Mouse (Mus musculus): ENCODE measurements around the gene Casp1. TPM values are rescaled to one million over a fixed set of nuclear protein-coding genes. Genes with fewer than 3 reads are reported as not detected.

The Casp1 gene
- polyA plus RNA-seq (2014; fragmentation: Nextera tagmentation; extraction: Ambion mirVana): 0.24 and 0.88 TPM in 2 replicates

DNA sequence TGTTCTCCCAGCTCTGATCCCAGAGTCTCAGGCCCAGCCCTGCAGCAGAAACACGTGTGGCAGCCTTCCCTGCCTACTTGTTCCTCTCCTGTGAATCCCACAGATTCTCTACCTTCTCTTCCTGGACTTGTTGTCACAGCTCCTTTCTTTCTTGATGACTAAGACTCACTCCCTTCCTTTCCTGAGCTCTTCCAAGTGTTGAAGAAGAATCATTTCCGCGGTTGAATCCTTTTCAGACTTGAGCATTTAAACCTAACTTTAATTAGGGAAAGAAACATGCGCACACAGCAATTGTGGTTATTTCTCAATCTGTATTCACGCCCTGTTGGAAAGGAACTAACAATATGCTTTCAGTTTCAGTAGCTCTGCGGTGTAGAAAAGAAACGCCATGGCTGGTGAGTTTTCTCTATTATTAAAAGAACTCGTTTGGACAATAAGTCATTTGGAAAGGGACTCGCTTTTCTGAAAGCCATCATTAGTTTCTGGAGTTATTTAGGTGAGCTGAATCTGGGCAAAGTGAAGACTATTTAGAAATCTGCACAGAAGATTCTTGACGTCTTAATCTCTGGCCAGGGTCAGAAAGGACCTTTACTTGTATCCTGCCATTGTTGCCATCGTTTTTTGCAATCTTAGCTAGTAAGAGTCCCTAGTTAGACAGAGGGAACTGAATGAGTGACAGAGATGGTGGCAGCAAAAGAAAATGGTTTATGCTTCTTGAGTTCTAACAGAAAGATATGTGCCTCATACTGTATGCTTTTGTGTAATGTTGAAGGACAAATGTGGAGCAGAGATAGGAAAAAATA is at the start of gene Casp1:
Casp1 (plus strand) TSS at position 189 of the 803 bp plus-strand sequence.
- no peaks in the 10 kb centered on the region for H3K27me3 ChIP-seq (ENCODE audit: control insufficient read depth, insufficient read depth, low read length)
- WGBS: 71% methylated on average over 11 of the region's 11 CpGs
- no peaks in the 10 kb centered on the region for H3K9me3 ChIP-seq (ENCODE audit: control insufficient read depth, low read length)
- no peak within 1 kb of the TSS for H3K27ac ChIP-seq (replicated peaks; ENCODE audit: low read depth, low read length)
- no peaks in the 10 kb centered on the region for H3K36me3 ChIP-seq (ENCODE audit: control insufficient read depth, insufficient read depth, low read length)
- no peak within 1 kb of the TSS for H3K9ac ChIP-seq (replicated peaks; ENCODE audit: low read length)
- no peak within 1 kb of the TSS for H3K4me3 ChIP-seq (replicated peaks; ENCODE audit: low read depth, low read length)
- ATAC-seq (ENCODE audit: low FRiP score, low TSS enrichment) (no peak), DNase-seq (no peak)
- no peaks in the 10 kb centered on the region for H3K4me1 ChIP-seq (ENCODE audit: control insufficient read depth, insufficient read depth, low read length)
- H3K4me2 ChIP-seq (ENCODE audit: low read length): no peak within 1 kb of the TSS

DNA sequence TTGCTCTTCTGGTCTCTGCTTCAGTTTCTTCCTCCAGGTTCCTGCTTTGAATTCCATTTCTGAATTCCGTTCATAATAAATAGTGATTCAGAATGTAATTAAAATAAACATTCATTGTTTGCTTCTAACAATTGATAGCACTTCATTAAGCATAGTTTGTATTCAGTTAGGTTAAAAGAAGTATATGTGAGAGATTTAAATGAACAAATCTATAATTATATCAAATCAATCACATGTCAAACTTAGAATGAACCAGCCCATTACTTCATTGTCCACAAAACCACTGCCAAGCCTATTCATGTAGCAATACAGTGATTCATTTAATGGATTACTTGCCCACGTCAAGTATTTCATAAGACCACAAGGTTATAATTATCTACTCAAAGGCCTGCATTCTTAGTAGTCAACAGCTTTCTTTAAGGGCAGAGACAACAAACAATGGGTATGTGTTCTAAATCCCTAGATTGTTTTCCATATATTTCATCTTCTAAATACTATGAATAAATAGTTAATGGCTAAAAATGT is 34.3 kb upstream of the Casp1 start:
- Histone ChIP-seq H3K4me3 (replicated peaks; ENCODE audit: low read depth, low read length) (no peak overlapping the region), H3K9ac (replicated peaks; ENCODE audit: low read length) (no peak overlapping the region), H3K4me1 (ENCODE audit: control insufficient read depth, insufficient read depth, low read length) (no peaks in the 10 kb centered on the region), H3K4me2 (ENCODE audit: low read length) (no peak overlapping the region), H3K36me3 (ENCODE audit: control insufficient read depth, insufficient read depth, low read length) (no peaks in the 10 kb centered on the region), H3K27ac (replicated peaks; ENCODE audit: low read depth, low read length) (no peak overlapping the region), H3K9me3 (ENCODE audit: control insufficient read depth, low read length) (no peaks in the 10 kb centered on the region), H3K27me3 (ENCODE audit: control insufficient read depth, insufficient read depth, low read length) (no peaks in the 10 kb centered on the region)
- ATAC-seq (ENCODE audit: low FRiP score, low TSS enrichment) (no peak), DNase-seq (no peak)
- 76% methylated on average over 2 of the region's 2 CpGs for WGBS

DNA sequence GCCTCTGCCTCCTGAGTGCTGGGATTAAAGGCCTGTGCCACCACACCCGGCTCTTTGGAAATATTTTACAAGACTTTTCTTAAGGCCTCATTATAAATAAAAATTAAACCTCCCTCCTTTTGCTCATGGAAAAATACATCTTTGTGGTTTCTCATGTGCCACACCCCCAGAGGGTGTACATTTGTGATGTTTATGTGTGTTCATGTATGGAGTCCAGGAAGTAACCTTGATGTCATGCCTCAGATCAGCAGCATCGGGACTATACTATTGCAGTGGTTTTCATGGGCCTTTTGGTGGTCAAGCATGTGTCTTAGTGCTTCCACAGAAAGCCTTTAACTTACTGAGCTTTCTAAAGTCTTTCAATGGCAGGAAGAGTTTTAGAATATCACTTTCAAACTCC is 28.0 kb upstream of the Casp1 start:
- Histone ChIP-seq H3K36me3 (ENCODE audit: control insufficient read depth, insufficient read depth, low read length) (no peaks in the 10 kb centered on the region), H3K4me3 (replicated peaks; ENCODE audit: low read depth, low read length) (no peak overlapping the region), H3K27ac (replicated peaks; ENCODE audit: low read depth, low read length) (no peak overlapping the region), H3K27me3 (ENCODE audit: control insufficient read depth, insufficient read depth, low read length) (no peaks in the 10 kb centered on the region), H3K9me3 (ENCODE audit: control insufficient read depth, low read length) (no peaks in the 10 kb centered on the region), H3K4me1 (ENCODE audit: control insufficient read depth, insufficient read depth, low read length) (no peaks in the 10 kb centered on the region), H3K9ac (replicated peaks; ENCODE audit: low read length) (no peak overlapping the region), H3K4me2 (ENCODE audit: low read length) (no peak overlapping the region)
- ATAC-seq (ENCODE audit: low FRiP score, low TSS enrichment) (no peak), DNase-seq (no peak)
- 95% methylated on average over 2 of the region's 2 CpGs for WGBS

DNA sequence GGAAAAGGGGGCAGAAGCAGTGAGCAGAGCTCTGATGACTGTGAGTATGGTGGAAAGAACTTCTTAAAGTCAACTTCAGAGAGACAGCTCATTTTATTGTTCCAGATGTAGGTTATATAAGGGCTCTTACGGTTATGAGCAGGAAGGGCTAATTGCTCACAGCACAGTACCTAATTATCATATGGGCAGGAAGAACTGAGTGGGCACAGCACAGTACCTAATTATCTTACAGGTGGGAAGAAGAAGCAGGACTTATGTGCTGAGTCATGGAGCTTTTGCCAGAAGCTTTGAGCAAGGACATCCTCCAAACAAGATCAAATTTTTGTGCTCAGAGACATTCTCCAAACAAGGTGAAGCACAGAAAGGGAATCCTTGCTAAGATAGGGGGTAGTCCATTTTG is 27.4 kb upstream of the Casp1 start:
- Histone ChIP-seq H3K27ac (replicated peaks; ENCODE audit: low read depth, low read length) (no peak overlapping the region), H3K36me3 (ENCODE audit: control insufficient read depth, insufficient read depth, low read length) (no peaks in the 10 kb centered on the region), H3K9ac (replicated peaks; ENCODE audit: low read length) (no peak overlapping the region), H3K4me1 (ENCODE audit: control insufficient read depth, insufficient read depth, low read length) (no peaks in the 10 kb centered on the region), H3K27me3 (ENCODE audit: control insufficient read depth, insufficient read depth, low read length) (no peaks in the 10 kb centered on the region), H3K9me3 (ENCODE audit: control insufficient read depth, low read length) (no peaks in the 10 kb centered on the region), H3K4me3 (replicated peaks; ENCODE audit: low read depth, low read length) (no peak overlapping the region), H3K4me2 (ENCODE audit: low read length) (no peak overlapping the region)
- 87% methylated on average over 1 of the region's 1 CpGs for WGBS
- no peak for DNase-seq
- no peak for ATAC-seq (ENCODE audit: low FRiP score, low TSS enrichment)

DNA sequence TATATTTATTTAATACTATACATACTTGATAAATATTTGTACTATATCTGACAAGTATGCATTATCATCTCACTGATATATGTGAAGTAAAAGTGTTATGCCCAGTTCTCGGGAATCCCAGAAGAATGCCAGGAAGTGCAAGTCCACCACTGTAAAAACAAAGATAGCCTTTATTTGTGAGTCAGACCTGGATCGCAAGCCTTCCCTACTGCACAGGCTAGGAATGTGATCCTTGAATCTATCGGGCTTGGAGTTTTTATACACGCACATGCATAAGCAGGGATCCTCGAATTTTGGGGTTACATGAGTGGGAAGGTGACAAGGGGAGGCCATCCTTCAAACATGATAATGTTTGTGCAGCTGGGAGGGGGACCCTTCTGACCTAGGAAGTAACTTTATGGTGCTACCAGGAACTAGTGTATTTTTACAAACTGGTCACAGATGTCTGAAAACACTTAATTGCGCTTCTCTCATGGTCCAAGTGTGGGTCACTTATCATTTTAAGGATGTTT is 26.9 kb upstream of the Casp1 start:
- H3K4me3 ChIP-seq (replicated peaks; ENCODE audit: low read depth, low read length): no peak overlapping the region
- H3K36me3 ChIP-seq (ENCODE audit: control insufficient read depth, insufficient read depth, low read length): no peaks in the 10 kb centered on the region
- ATAC-seq (ENCODE audit: low FRiP score, low TSS enrichment) (no peak), DNase-seq (no peak)
- H3K4me2 ChIP-seq (ENCODE audit: low read length): no peak overlapping the region
- no peaks in the 10 kb centered on the region for H3K4me1 ChIP-seq (ENCODE audit: control insufficient read depth, insufficient read depth, low read length)
- WGBS: 92% methylated on average over 6 of the region's 6 CpGs
- no peaks in the 10 kb centered on the region for H3K9me3 ChIP-seq (ENCODE audit: control insufficient read depth, low read length)
- no peaks in the 10 kb centered on the region for H3K27me3 ChIP-seq (ENCODE audit: control insufficient read depth, insufficient read depth, low read length)
- no peak overlapping the region for H3K27ac ChIP-seq (replicated peaks; ENCODE audit: low read depth, low read length)
- H3K9ac ChIP-seq (replicated peaks; ENCODE audit: low read length): no peak overlapping the region

DNA sequence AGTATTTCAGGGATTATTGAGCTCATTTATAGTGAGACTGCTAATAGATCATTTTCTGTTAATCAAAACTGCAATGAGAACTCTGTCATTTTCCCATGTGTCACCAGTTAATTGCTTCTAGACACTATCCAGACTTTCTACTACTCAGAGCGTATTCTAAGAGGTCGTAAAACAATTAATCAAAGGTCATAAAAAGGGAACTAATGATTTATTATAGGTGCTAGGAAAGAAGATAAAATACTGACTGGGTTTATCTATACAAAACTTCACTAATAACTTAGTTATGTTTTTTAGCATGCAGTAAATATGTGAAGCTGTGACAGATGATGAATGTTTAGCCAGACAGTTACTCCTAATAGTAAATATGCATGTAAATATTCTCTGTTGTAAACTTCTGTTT is 12.2 kb upstream of the Casp1 start:
- no peak for ATAC-seq (ENCODE audit: low FRiP score, low TSS enrichment)
- DNase-seq: no peak
- 95% methylated on average over 2 of the region's 2 CpGs for WGBS
- no peaks in the 10 kb centered on the region for H3K36me3 ChIP-seq (ENCODE audit: control insufficient read depth, insufficient read depth, low read length)
- no peak overlapping the region for H3K27ac ChIP-seq (replicated peaks; ENCODE audit: low read depth, low read length)
- no peaks in the 10 kb centered on the region for H3K9me3 ChIP-seq (ENCODE audit: control insufficient read depth, low read length)
- no peaks in the 10 kb centered on the region for H3K27me3 ChIP-seq (ENCODE audit: control insufficient read depth, insufficient read depth, low read length)
- no peak overlapping the region for H3K4me2 ChIP-seq (ENCODE audit: low read length)
- no peak overlapping the region for H3K9ac ChIP-seq (replicated peaks; ENCODE audit: low read length)
- no peaks in the 10 kb centered on the region for H3K4me1 ChIP-seq (ENCODE audit: control insufficient read depth, insufficient read depth, low read length)
- no peak overlapping the region for H3K4me3 ChIP-seq (replicated peaks; ENCODE audit: low read depth, low read length)

DNA sequence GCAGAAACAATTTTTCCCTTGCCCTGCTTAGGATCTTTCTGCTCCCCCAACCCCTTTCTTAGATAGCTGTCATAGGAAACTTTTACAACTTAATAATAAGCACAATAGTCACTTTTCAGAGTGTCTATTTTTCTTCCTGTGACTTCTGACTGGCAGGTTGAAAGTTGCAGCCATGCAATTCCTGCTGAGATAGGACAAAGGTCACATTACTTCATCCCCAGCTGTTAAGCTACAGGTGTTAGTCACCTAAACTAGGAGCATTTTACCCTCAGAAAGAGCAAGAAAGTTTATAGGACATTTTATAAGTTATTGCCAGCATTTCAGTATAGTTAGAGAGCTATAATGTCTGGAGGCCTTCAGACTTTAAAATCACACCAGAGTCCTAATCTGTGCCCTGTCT is 11.7 kb upstream of the Casp1 start:
- no peaks in the 10 kb centered on the region for H3K4me1 ChIP-seq (ENCODE audit: control insufficient read depth, insufficient read depth, low read length)
- H3K4me2 ChIP-seq (ENCODE audit: low read length): no peak overlapping the region
- H3K27me3 ChIP-seq (ENCODE audit: control insufficient read depth, insufficient read depth, low read length): no peaks in the 10 kb centered on the region
- no peak overlapping the region for H3K9ac ChIP-seq (replicated peaks; ENCODE audit: low read length)
- H3K4me3 ChIP-seq (replicated peaks; ENCODE audit: low read depth, low read length): no peak overlapping the region
- no peaks in the 10 kb centered on the region for H3K9me3 ChIP-seq (ENCODE audit: control insufficient read depth, low read length)
- no peak for ATAC-seq (ENCODE audit: low FRiP score, low TSS enrichment)
- no peaks in the 10 kb centered on the region for H3K36me3 ChIP-seq (ENCODE audit: control insufficient read depth, insufficient read depth, low read length)
- H3K27ac ChIP-seq (replicated peaks; ENCODE audit: low read depth, low read length): no peak overlapping the region
- no peak for DNase-seq

DNA sequence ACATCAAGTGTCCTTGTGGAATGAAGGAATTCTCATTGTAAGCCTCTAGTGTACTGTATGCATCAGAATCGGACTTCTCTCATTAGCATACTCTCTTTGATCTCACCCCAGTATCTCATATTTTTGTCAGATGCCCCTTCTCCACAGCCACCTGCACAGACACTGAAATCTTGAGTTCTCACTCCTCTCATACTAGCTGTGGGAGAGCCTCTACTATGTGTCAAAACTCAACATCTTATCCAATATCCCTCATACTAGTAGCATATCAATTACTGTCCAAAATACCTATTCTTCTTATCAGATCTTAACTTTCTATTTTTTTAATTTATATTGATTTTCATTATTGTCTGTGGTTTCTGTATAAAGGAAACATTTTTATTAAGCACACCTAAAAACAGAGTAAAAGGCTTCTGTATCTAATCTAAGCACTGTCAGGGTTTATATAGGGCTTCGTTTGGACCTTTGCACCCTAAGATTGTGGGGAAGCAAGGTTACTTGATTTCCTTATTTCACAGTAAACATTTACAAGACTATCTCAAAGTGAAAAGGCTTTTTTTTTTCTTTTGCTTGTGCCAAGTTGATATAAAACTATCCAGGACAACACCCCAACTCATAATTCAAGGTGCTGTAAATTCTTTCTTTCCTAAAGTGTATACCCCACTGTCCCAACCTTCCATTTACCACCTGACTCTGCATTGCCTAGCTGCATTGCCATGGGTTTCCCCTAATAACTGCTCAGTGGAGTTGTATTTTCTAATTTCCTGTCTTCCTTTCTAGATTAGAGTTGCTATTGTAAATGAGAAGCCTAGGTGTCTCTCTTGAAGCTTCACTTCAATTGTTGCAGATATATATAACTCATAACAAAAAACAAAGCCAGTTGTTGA is 1.7 kb upstream of the Casp1 start:
- no peak for DNase-seq
- 80% methylated on average over 2 of the region's 2 CpGs for WGBS
- H3K27ac ChIP-seq (replicated peaks; ENCODE audit: low read depth, low read length): no peak overlapping the region

More for the DNA sequence above, 1.7 kb upstream of the Casp1 start:
- no peaks in the 10 kb centered on the region for H3K4me1 ChIP-seq (ENCODE audit: control insufficient read depth, insufficient read depth, low read length)
- H3K9me3 ChIP-seq (ENCODE audit: control insufficient read depth, low read length): no peaks in the 10 kb centered on the region
- no peak overlapping the region for H3K4me3 ChIP-seq (replicated peaks; ENCODE audit: low read depth, low read length)
- no peak overlapping the region for H3K4me2 ChIP-seq (ENCODE audit: low read length)
- ATAC-seq (ENCODE audit: low FRiP score, low TSS enrichment): no peak
- H3K9ac ChIP-seq (replicated peaks; ENCODE audit: low read length): no peak overlapping the region
- no peaks in the 10 kb centered on the region for H3K36me3 ChIP-seq (ENCODE audit: control insufficient read depth, insufficient read depth, low read length)
- H3K27me3 ChIP-seq (ENCODE audit: control insufficient read depth, insufficient read depth, low read length): no peaks in the 10 kb centered on the region
